Mouse (Mus musculus) left cerebral cortex, adult 18-20 months (tissue): Measurements from ENCODE around the gene Dppa1. TPM values are rescaled to one million over a fixed set of nuclear protein-coding genes. Genes with fewer than 3 reads are reported as not detected.

Experiments
- total RNA-seq, 2 experiments: library from RNA; stranded (reverse); gene quantifications; 2 replicates each; pipeline ENCODE4 v1.2.3; 2021

Dppa1 gene
- total RNA-seq, 2 experiments from 2014 or later, result not detected

Other genes with a start within 250 kb of the Dppa1 start
- gene Itk, start 239.7 kb downstream of the Dppa1 start, total RNA-seq, result under 1 TPM; 0.21 to 0.28 TPM
- not detected for gene Fam71b, start 232.7 kb downstream of the Dppa1 start, total RNA-seq
- 10 to 100 TPM; 24.7 to 32.3 TPM for gene Med7, start 192.3 kb downstream of the Dppa1 start, total RNA-seq
- gene Havcr2, start 174.3 kb downstream of the Dppa1 start, total RNA-seq, result 1 to 10 TPM; 2.6 to 3.0 TPM
- not detected for gene Gm12169, start 105.0 kb downstream of the Dppa1 start, total RNA-seq
- gene BC053393, start 57.7 kb downstream of the Dppa1 start, total RNA-seq, result not detected
- not detected for gene Timd2, start 77.8 kb upstream of the Dppa1 start, total RNA-seq
- not detected for gene Havcr1, start 105.8 kb upstream of the Dppa1 start, total RNA-seq
- gene Timd4, start 181.5 kb upstream of the Dppa1 start, total RNA-seq, result under 1 TPM in 1 of 2 experiments, not detected in 1; 0.14 TPM